Mouse (Mus musculus): ENCODE results near the gene Stard9.

DNA sequence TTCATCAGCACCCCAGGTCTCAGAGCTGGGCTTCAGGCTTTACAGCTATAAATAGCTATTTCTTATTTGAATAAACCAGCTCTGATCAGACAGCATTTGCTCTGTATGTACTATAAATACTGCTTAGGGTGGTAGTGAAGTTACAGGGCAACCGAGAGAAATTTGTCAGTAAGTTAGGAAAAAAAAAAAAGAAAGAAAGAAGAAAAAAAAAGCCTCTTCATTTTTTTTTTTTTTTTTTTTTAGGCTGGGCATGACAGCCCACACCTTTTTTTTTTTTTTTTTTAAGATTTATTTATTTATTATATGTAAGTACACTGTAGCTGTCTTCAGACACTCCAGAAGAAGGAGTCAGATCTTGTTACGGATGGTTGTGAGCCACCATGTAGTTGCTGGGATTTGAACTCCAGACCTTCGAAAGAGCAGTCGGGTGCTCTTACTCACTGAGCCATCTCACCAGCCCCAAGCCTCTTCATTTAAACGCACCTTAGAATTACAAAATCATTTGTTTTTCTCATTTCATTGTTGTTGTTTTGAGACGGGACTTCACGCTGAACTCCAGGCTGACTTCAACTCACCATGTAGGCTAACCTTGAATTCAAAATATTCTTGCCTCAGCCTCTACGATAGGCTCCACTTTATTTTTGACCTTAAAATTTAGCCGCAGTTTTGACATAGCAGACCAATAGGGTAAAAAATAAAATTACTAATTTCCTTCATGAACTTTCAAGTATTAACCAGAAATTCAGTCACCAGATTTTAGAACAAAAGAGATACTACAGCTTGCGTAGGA is 650 bp upstream of the Stard9 start:
- TF ChIP-seq CTCF (IDR thresholded peaks at IDR 0.05; ENCODE audit: borderline replicate concordance, insufficient read depth, low read depth, low read length) (no peak), POLR2A (IDR thresholded peaks at IDR 0.05; ENCODE audit: borderline replicate concordance, insufficient read depth, low read length) (no peak)

Measured in cerebellum, adult 2 months (tissue).